Mouse (Mus musculus): Measurements from ENCODE around the gene Myrip.

The Myrip gene

GRCm38 (mm10) chr9:120455768-120456655, 154.7 kb downstream of the Myrip start:
- no peak for DNase-seq (ENCODE audit: low spot score in 2 of 2)

- no peak for DNase-seq (ENCODE audit: low spot score in 2 of 2)
Observed at GRCm38 (mm10) chr9:120470431-120470830, 169.1 kb downstream of the Myrip start.

- DNase-seq (ENCODE audit: low spot score in 2 of 2) = no peak
Observed at GRCm38 (mm10) chr9:120481644-120482043, 180.3 kb downstream of the Myrip start.

GRCm38 (mm10) chr9:120482382-120482781, 181.1 kb downstream of the Myrip start:
- DNase-seq (ENCODE audit: low spot score in 2 of 2) = no peak

GRCm38 (mm10) chr9:120483101-120483500, 181.8 kb downstream of the Myrip start:
- DNase-seq (ENCODE audit: low spot score in 2 of 2) = no peak

- no peak for DNase-seq (ENCODE audit: low spot score in 2 of 2)
Observed at GRCm38 (mm10) chr9:120487076-120487475, 185.8 kb downstream of the Myrip start.

GRCm38 (mm10) chr9:120491509-120491908, 190.2 kb downstream of the Myrip start:
- DNase-seq (ENCODE audit: low spot score in 2 of 2) = no peak

GRCm38 (mm10) chr9:120492010-120492399, 190.7 kb downstream of the Myrip start, which contains the start of gene Eif1b:
TSS of gene Eif1b (plus strand) at chr9:120492232.
- DNase-seq (ENCODE audit: low spot score in 2 of 2) = peak in 1 of 2 experiments; percentile 15

GRCm38 (mm10) chr9:120492400-120493351, 191.4 kb downstream of the Myrip start:
- peak; percentile 77 to 79 for DNase-seq (ENCODE audit: low spot score in 2 of 2)

- no peak for DNase-seq (ENCODE audit: low spot score in 2 of 2)
Observed at GRCm38 (mm10) chr9:120493781-120494180, 192.5 kb downstream of the Myrip start.

GRCm38 (mm10) chr9:120496691-120497090, 195.4 kb downstream of the Myrip start:
- DNase-seq (ENCODE audit: low spot score in 2 of 2) = peak; percentile 40 to 48

- DNase-seq (ENCODE audit: low spot score in 2 of 2) = no peak
Observed at GRCm38 (mm10) chr9:120497983-120498382, 196.7 kb downstream of the Myrip start.

- no peak for DNase-seq (ENCODE audit: low spot score in 2 of 2)
Observed at GRCm38 (mm10) chr9:120501191-120501902, 200.0 kb downstream of the Myrip start.

- DNase-seq (ENCODE audit: low spot score in 2 of 2) = peak; percentile 35 to 58
Observed at GRCm38 (mm10) chr9:120502013-120502412, 200.7 kb downstream of the Myrip start.

- no peak for DNase-seq (ENCODE audit: low spot score in 2 of 2)
Observed at GRCm38 (mm10) chr9:120504423-120504822, 203.1 kb downstream of the Myrip start.

- no peak for DNase-seq (ENCODE audit: low spot score in 2 of 2)
Observed at GRCm38 (mm10) chr9:120511781-120512180, 210.5 kb downstream of the Myrip start.

- no peak for DNase-seq (ENCODE audit: low spot score in 2 of 2)
Observed at GRCm38 (mm10) chr9:120516720-120517119, 215.4 kb downstream of the Myrip start.

GRCm38 (mm10) chr9:120518946-120519345, 217.6 kb downstream of the Myrip start:
- DNase-seq (ENCODE audit: low spot score in 2 of 2) = no peak

- DNase-seq (ENCODE audit: low spot score in 2 of 2) = no peak
Observed at GRCm38 (mm10) chr9:120519469-120520125, 218.3 kb downstream of the Myrip start.

GRCm38 (mm10) chr9:120521161-120521560, 219.8 kb downstream of the Myrip start:
- DNase-seq (ENCODE audit: low spot score in 2 of 2) = no peak

Measured in spleen, postnatal 36 days (tissue).